Mouse (Mus musculus): ENCODE data around the gene Tmem29. TPM values are rescaled to one million over a fixed set of nuclear protein-coding genes. Genes with fewer than 3 reads are reported as not detected.

The Tmem29 gene
- polyA plus RNA-seq, 1 experiment from 2014 or later = 45.3 TPM

GRCm38 (mm10) chrX:150436373-150436772 lies 22.6 kb downstream of the Tmem29 start:
- no peak for DNase-seq (ENCODE audit: low spot score)
- Histone ChIP-seq H3K27me3 (ENCODE audit: insufficient read depth, poor library complexity, severe bottlenecking) (no peaks in the 10 kb centered on the region), H3K9me3 (no peaks in the 10 kb centered on the region), H3K27ac (no peak overlapping the region), H3K36me3 (no peaks in the 10 kb centered on the region), H3K4me3 (no peak overlapping the region), H3K4me1 (replicated peaks) (no peaks in the 10 kb centered on the region)
- 92% methylated on average over 2 of the region's 2 CpGs for WGBS

GRCm38 (mm10) chrX:150435367-150435766 lies 23.6 kb downstream of the Tmem29 start:
- no peaks in the 10 kb centered on the region for H3K36me3 ChIP-seq
- no peaks in the 10 kb centered on the region for H3K9me3 ChIP-seq
- H3K27me3 ChIP-seq (ENCODE audit: insufficient read depth, poor library complexity, severe bottlenecking) = no peaks in the 10 kb centered on the region
- H3K4me1 ChIP-seq (replicated peaks) = no peaks in the 10 kb centered on the region
- no peak overlapping the region for H3K27ac ChIP-seq
- 75% methylated on average over 7 of the region's 7 CpGs for WGBS
- DNase-seq (ENCODE audit: low spot score) = no peak
- H3K4me3 ChIP-seq = no peak overlapping the region

GRCm38 (mm10) chrX:150413505-150413904 lies 45.4 kb downstream of the Tmem29 start:
- Histone ChIP-seq H3K27ac (no peak overlapping the region), H3K9me3 (no peaks in the 10 kb centered on the region), H3K27me3 (ENCODE audit: insufficient read depth, poor library complexity, severe bottlenecking) (no peaks in the 10 kb centered on the region), H3K4me3 (no peak overlapping the region), H3K36me3 (peaks cover 11% of the 10 kb centered on the region; the same call in 1 of the 2 replicates), H3K4me1 (replicated peaks) (no peaks in the 10 kb centered on the region)
- DNase-seq (ENCODE audit: low spot score) = no peak
- 92% methylated on average over 4 of the region's 4 CpGs for WGBS

Other genes with a start within 250 kb of the Tmem29 start
- 52.9 and 66.4 TPM in 2 replicates for gene Alas2, start 88.2 kb upstream of the Tmem29 start, polyA plus RNA-seq (2016; fragmentation: Nextera tagmentation; extraction: Ambion mirVana)
- 5.7 and 8.1 TPM in 2 replicates for gene Pfkfb1, start 129.1 kb upstream of the Tmem29 start, polyA plus RNA-seq (2016; fragmentation: Nextera tagmentation; extraction: Ambion mirVana)
- gene Apex2, start 130.7 kb upstream of the Tmem29 start, polyA plus RNA-seq (2016; fragmentation: Nextera tagmentation; extraction: Ambion mirVana) = 27.1 and 27.2 TPM in 2 replicates
- 37.8 and 38.9 TPM in 2 replicates for gene Tro, start 198.4 kb upstream of the Tmem29 start, polyA plus RNA-seq (2016; fragmentation: Nextera tagmentation; extraction: Ambion mirVana)

All from hindbrain, embryonic 10.5 days (tissue).